Mouse (Mus musculus): Measurements from ENCODE around the gene Auts2. TPM values are rescaled to one million over a fixed set of nuclear protein-coding genes. Genes with fewer than 3 reads are reported as not detected.
A peak's percentile ranks its signal among the peaks of the same experiment; 100 is the strongest.

Gene Auts2
- total and polyA plus RNA-seq, 2 experiments from 2014 or later, result 6.8 to 12.1 TPM

- Histone ChIP-seq H3K9ac (replicated peaks; ENCODE audit: low read depth, low read length) (no peak overlapping the region), H3K36me3 (replicated peaks; ENCODE audit: control insufficient read depth, insufficient read depth, low read length) (no peaks in the 10 kb centered on the region), H3K27ac (ENCODE audit: low read depth) (no peak overlapping the region), H3K9me3 (replicated peaks; ENCODE audit: control insufficient read depth, low read length) (no peaks in the 10 kb centered on the region), H3K4me3 (ENCODE audit: low read depth, low read length) (no peak overlapping the region), H3K4me1 (ENCODE audit: control insufficient read depth, insufficient read depth) (peaks cover 11% of the 10 kb centered on the region), H3K27me3 (ENCODE audit: control insufficient read depth, insufficient read depth, low read length) (no peaks in the 10 kb centered on the region), H3K4me2 (ENCODE audit: low read depth, low read length) (no peak overlapping the region)
- ATAC-seq (ENCODE audit: insufficient read depth, low read depth), result no peak
- TF ChIP-seq CTCF (IDR thresholded peaks at IDR 0.05; ENCODE audit: low read depth), result no peak
- TF ChIP-seq EP300 (IDR thresholded peaks at IDR 0.05; ENCODE audit: low read depth), result no peak
- WGBS, result 85% methylated on average over 15 of the region's 15 CpGs
- DNase-seq (ENCODE audit: low spot score), result no peak
Measured at GRCm38 (mm10) chr5:132033491-132034350, 509.4 kb downstream of the Auts2 start.

- ATAC-seq (ENCODE audit: insufficient read depth, low read depth) (no peak), DNase-seq (ENCODE audit: low spot score) (no peak)
- no peak overlapping the region for H3K4me2 ChIP-seq (ENCODE audit: low read depth, low read length)
- peaks cover 12% of the 10 kb centered on the region for H3K4me1 ChIP-seq (ENCODE audit: control insufficient read depth, insufficient read depth)
- no peaks in the 10 kb centered on the region for H3K36me3 ChIP-seq (replicated peaks; ENCODE audit: control insufficient read depth, insufficient read depth, low read length)
- H3K27ac ChIP-seq (ENCODE audit: low read depth), result no peak overlapping the region
- WGBS, result 69% methylated on average over 15 of the region's 15 CpGs
- TF ChIP-seq EP300 (IDR thresholded peaks at IDR 0.05; ENCODE audit: low read depth), result no peak
- no peak for TF ChIP-seq CTCF (IDR thresholded peaks at IDR 0.05; ENCODE audit: low read depth)
- no peaks in the 10 kb centered on the region for H3K9me3 ChIP-seq (replicated peaks; ENCODE audit: control insufficient read depth, low read length)
- no peak overlapping the region for H3K9ac ChIP-seq (replicated peaks; ENCODE audit: low read depth, low read length)
- H3K27me3 ChIP-seq (ENCODE audit: control insufficient read depth, insufficient read depth, low read length), result no peaks in the 10 kb centered on the region
- H3K4me3 ChIP-seq (ENCODE audit: low read depth, low read length), result no peak overlapping the region
Measured at GRCm38 (mm10) chr5:132030941-132031531, 512.1 kb downstream of the Auts2 start.

GRCm38 (mm10) chr5:132029638-132030037 is 513.5 kb downstream of the Auts2 start:
- no peak overlapping the region for H3K9ac ChIP-seq (replicated peaks; ENCODE audit: low read depth, low read length)
- H3K4me3 ChIP-seq (ENCODE audit: low read depth, low read length), result no peak overlapping the region
- TF ChIP-seq EP300 (IDR thresholded peaks at IDR 0.05; ENCODE audit: low read depth) (no peak), CTCF (IDR thresholded peaks at IDR 0.05; ENCODE audit: low read depth) (no peak)
- peaks cover 5% of the 10 kb centered on the region for H3K4me1 ChIP-seq (ENCODE audit: control insufficient read depth, insufficient read depth)
- DNase-seq (ENCODE audit: low spot score) (no peak), ATAC-seq (ENCODE audit: insufficient read depth, low read depth) (no peak)
- H3K36me3 ChIP-seq (replicated peaks; ENCODE audit: control insufficient read depth, insufficient read depth, low read length), result no peaks in the 10 kb centered on the region
- H3K27ac ChIP-seq (ENCODE audit: low read depth), result no peak overlapping the region
- no peak overlapping the region for H3K4me2 ChIP-seq (ENCODE audit: low read depth, low read length)
- no peaks in the 10 kb centered on the region for H3K27me3 ChIP-seq (ENCODE audit: control insufficient read depth, insufficient read depth, low read length)
- no peaks in the 10 kb centered on the region for H3K9me3 ChIP-seq (replicated peaks; ENCODE audit: control insufficient read depth, low read length)
- WGBS, result 62% methylated on average over 11 of the region's 11 CpGs

- H3K27ac ChIP-seq (ENCODE audit: low read depth), result no peak overlapping the region
- H3K4me3 ChIP-seq (ENCODE audit: low read depth, low read length), result no peak overlapping the region
- no peak for TF ChIP-seq CTCF (IDR thresholded peaks at IDR 0.05; ENCODE audit: low read depth)
- no peak for TF ChIP-seq EP300 (IDR thresholded peaks at IDR 0.05; ENCODE audit: low read depth)
- DNase-seq (ENCODE audit: low spot score) (peak; percentile 12), ATAC-seq (ENCODE audit: insufficient read depth, low read depth) (no peak)
- 19% methylated on average over 12 of the region's 12 CpGs for WGBS
- H3K36me3 ChIP-seq (replicated peaks; ENCODE audit: control insufficient read depth, insufficient read depth, low read length), result no peaks in the 10 kb centered on the region
- H3K9me3 ChIP-seq (replicated peaks; ENCODE audit: control insufficient read depth, low read length), result no peaks in the 10 kb centered on the region
- H3K27me3 ChIP-seq (ENCODE audit: control insufficient read depth, insufficient read depth, low read length), result no peaks in the 10 kb centered on the region
- H3K4me2 ChIP-seq (ENCODE audit: low read depth, low read length), result peak overlapping the region; percentile 37
- no peak overlapping the region for H3K9ac ChIP-seq (replicated peaks; ENCODE audit: low read depth, low read length)
- H3K4me1 ChIP-seq (ENCODE audit: control insufficient read depth, insufficient read depth), result peaks cover 5% of the 10 kb centered on the region
Measured at GRCm38 (mm10) chr5:132029038-132029437, 514.1 kb downstream of the Auts2 start.

GRCm38 (mm10) chr5:132027859-132028498 is 515.2 kb downstream of the Auts2 start:
- Histone ChIP-seq H3K4me1 (ENCODE audit: control insufficient read depth, insufficient read depth) (peaks cover 5% of the 10 kb centered on the region), H3K4me3 (ENCODE audit: low read depth, low read length) (no peak overlapping the region), H3K27ac (ENCODE audit: low read depth) (no peak overlapping the region), H3K9ac (replicated peaks; ENCODE audit: low read depth, low read length) (no peak overlapping the region), H3K27me3 (ENCODE audit: control insufficient read depth, insufficient read depth, low read length) (no peaks in the 10 kb centered on the region), H3K9me3 (replicated peaks; ENCODE audit: control insufficient read depth, low read length) (no peaks in the 10 kb centered on the region), H3K36me3 (replicated peaks; ENCODE audit: control insufficient read depth, insufficient read depth, low read length) (no peaks in the 10 kb centered on the region), H3K4me2 (ENCODE audit: low read depth, low read length) (no peak overlapping the region)
- DNase-seq (ENCODE audit: low spot score), result no peak
- no peak for ATAC-seq (ENCODE audit: insufficient read depth, low read depth)
- TF ChIP-seq CTCF (IDR thresholded peaks at IDR 0.05; ENCODE audit: low read depth) (no peak), EP300 (IDR thresholded peaks at IDR 0.05; ENCODE audit: low read depth) (no peak)
- WGBS, result 60% methylated on average over 5 of the region's 5 CpGs
